Mouse (Mus musculus) stomach, postnatal 0 days (tissue): ENCODE results near the gene Sgk2. TPM values are rescaled to one million over a fixed set of nuclear protein-coding genes. Genes with fewer than 3 reads are reported as not detected.

ENCODE experiments used
- ATAC-seq: fragments of 200-750 bp; cut with Nextera tagmentation; 2 replicates; pipeline ENCODE4 v1.8.0; 2017; ENCODE audit not compliant: low FRiP score, low TSS enrichment
- DNase-seq: peaks from one replicate; pipeline ENCODE4 v3.0.0-alpha.2; 2016; ENCODE audit warnings: low spot score
- H3K27ac ChIP-seq: fragments of 300-500 bp; sonication (generic); replicated peaks from 2 replicates; pipeline ENCODE4 v1.5.1; 2014; ENCODE audit warnings: mild to moderate bottlenecking, control low read depth
- H3K27me3 ChIP-seq: fragments of 300-500 bp; sonication (generic); 2 replicates; pipeline ENCODE4 v1.6.1; 2014; ENCODE audit warnings: low read length; ENCODE audit not compliant: control insufficient read depth, insufficient read depth
- H3K36me3 ChIP-seq: fragments of 300-500 bp; sonication (generic); 2 replicates; pipeline ENCODE4 v1.6.1; 2014; ENCODE audit warnings: low read length, mixed read lengths; ENCODE audit not compliant: control insufficient read depth, insufficient read depth
- H3K4me1 ChIP-seq: fragments of 300-500 bp; sonication (generic); replicated peaks from 2 replicates; pipeline ENCODE4 v1.6.1; 2014; ENCODE audit warnings: antibody characterized with exemption; ENCODE audit not compliant: control insufficient read depth, insufficient read depth
- H3K4me2 ChIP-seq: fragments of 300-500 bp; sonication (generic); replicated peaks from 2 replicates; pipeline ENCODE4 v1.6.1; 2014; ENCODE audit warnings: low read depth, mild to moderate bottlenecking, control low read depth, moderate library complexity
- H3K4me3 ChIP-seq: fragments of 300-500 bp; sonication (generic); 2 replicates; pipeline ENCODE4 v1.5.1; 2014; ENCODE audit warnings: low read depth, low read length, control low read depth
- H3K9ac ChIP-seq: fragments of 300-500 bp; sonication (generic); 2 replicates; pipeline ENCODE4 v1.6.1; 2014; ENCODE audit warnings: mild to moderate bottlenecking, low read length, control low read depth, mixed read lengths
- H3K9me3 ChIP-seq: fragments of 300-500 bp; sonication (generic); 2 replicates; pipeline ENCODE4 v1.6.1; 2016; ENCODE audit warnings: low read length; ENCODE audit not compliant: control insufficient read depth
- CTCF ChIP-seq: IDR thresholded peaks from 2 replicates; pipeline ENCODE4 v1.5.1; 2016; ENCODE audit warnings: antibody characterized with exemption, low read depth, mild to moderate bottlenecking, moderate library complexity
- EP300 ChIP-seq: optimal IDR thresholded peaks from 2 replicates; pipeline ENCODE3; 2016; ENCODE audit warnings: antibody characterized with exemption
- whole genome bisulfite sequencing: fragments of 180-500 bp; shearing (Covaris S2); extraction: QIAGEN DNeasy Blood & Tissue Kit; methylation state at CpG from one replicate; pipeline ENCODE4 v1.1.7; 2014; 5-methylcytosine and 5-hydroxymethylcytosine counted together
- polyA plus RNA-seq: library from polyadenylated mRNA; unstranded; fragments of >200 nt; fragmentation: Nextera tagmentation; extraction: Ambion mirVana; gene quantifications from 2 replicates; pipeline ENCODE4 v1.2.1, GENCODE M21; 2015

Gene Sgk2
- polyA plus RNA-seq, 1 experiment from 2014 or later: 3.3 TPM

- no peak for DNase-seq
- Histone ChIP-seq H3K4me2 (peak overlapping the region; percentile 38), H3K27me3 (no peaks in the 10 kb centered on the region), H3K9me3 (no peaks in the 10 kb centered on the region), H3K4me3 (no peak overlapping the region), H3K36me3 (no peaks in the 10 kb centered on the region), H3K4me1 (peaks cover 3% of the 10 kb centered on the region; the same call in 1 of the 2 replicates), H3K27ac (no peak overlapping the region), H3K9ac (no peak overlapping the region)
- TF ChIP-seq EP300: no peak
- TF ChIP-seq CTCF: no peak
- WGBS: 69% methylated on average over 14 of the region's 14 CpGs
- 0 out of 2 replicates have a peak, but pooled peaks have one; percentile 3 for ATAC-seq
Measured at GRCm38 (mm10) chr2:162948221-162948620, 38.9 kb upstream of the Sgk2 start.

- no peaks in the 10 kb centered on the region for H3K27me3 ChIP-seq
- no peak overlapping the region for H3K27ac ChIP-seq
- no peak for TF ChIP-seq CTCF
- H3K9ac ChIP-seq: no peak overlapping the region
- DNase-seq (no peak), ATAC-seq (no peak)
- no peak overlapping the region for H3K4me2 ChIP-seq
- no peak overlapping the region for H3K4me3 ChIP-seq
- H3K9me3 ChIP-seq: no peaks in the 10 kb centered on the region
- H3K4me1 ChIP-seq: no peaks in the 10 kb centered on the region
- 97% methylated on average over 2 of the region's 2 CpGs for WGBS
- no peaks in the 10 kb centered on the region for H3K36me3 ChIP-seq
Measured at GRCm38 (mm10) chr2:162950776-162951175, 36.4 kb upstream of the Sgk2 start.

- WGBS: 92% methylated on average over 2 of the region's 2 CpGs
- TF ChIP-seq EP300 (no peak), CTCF (peak; percentile 56)
- no peak for ATAC-seq
- H3K4me3 ChIP-seq: no peak overlapping the region
- DNase-seq: no peak
- no peaks in the 10 kb centered on the region for H3K36me3 ChIP-seq
- H3K9me3 ChIP-seq: no peaks in the 10 kb centered on the region
- H3K27ac ChIP-seq: no peak overlapping the region
- H3K27me3 ChIP-seq: no peaks in the 10 kb centered on the region
- no peaks in the 10 kb centered on the region for H3K4me1 ChIP-seq
- H3K9ac ChIP-seq: no peak overlapping the region
- no peak overlapping the region for H3K4me2 ChIP-seq
Measured at GRCm38 (mm10) chr2:162956843-162957242, 30.3 kb upstream of the Sgk2 start.

- no peaks in the 10 kb centered on the region for H3K4me1 ChIP-seq
- H3K9ac ChIP-seq: no peak overlapping the region
- H3K27ac ChIP-seq: no peak overlapping the region
- H3K36me3 ChIP-seq: no peaks in the 10 kb centered on the region
- ATAC-seq (no peak), DNase-seq (no peak)
- H3K4me2 ChIP-seq: no peak overlapping the region
- H3K9me3 ChIP-seq: no peaks in the 10 kb centered on the region
- 55% methylated on average over 9 of the region's 10 CpGs for WGBS
- H3K27me3 ChIP-seq: no peaks in the 10 kb centered on the region
- H3K4me3 ChIP-seq: no peak overlapping the region
- no peak for TF ChIP-seq EP300
- TF ChIP-seq CTCF: no peak
Measured at GRCm38 (mm10) chr2:162961321-162961720, 25.8 kb upstream of the Sgk2 start.

GRCm38 (mm10) chr2:162966734-162967133, 20.4 kb upstream of the Sgk2 start:
- DNase-seq: no peak
- 81% methylated on average over 2 of the region's 2 CpGs for WGBS
- Histone ChIP-seq H3K27me3 (no peaks in the 10 kb centered on the region), H3K27ac (no peak overlapping the region), H3K9me3 (no peaks in the 10 kb centered on the region), H3K4me2 (no peak overlapping the region), H3K9ac (no peak overlapping the region), H3K4me1 (no peaks in the 10 kb centered on the region), H3K4me3 (no peak overlapping the region), H3K36me3 (no peaks in the 10 kb centered on the region)
- ATAC-seq: no peak
- TF ChIP-seq EP300 (no peak), CTCF (no peak)

GRCm38 (mm10) chr2:162968357-162968756, 18.8 kb upstream of the Sgk2 start:
- no peak for TF ChIP-seq EP300
- peak; percentile 84 for TF ChIP-seq CTCF
- H3K36me3 ChIP-seq: no peaks in the 10 kb centered on the region
- H3K27ac ChIP-seq: no peak overlapping the region
- H3K9ac ChIP-seq: no peak overlapping the region
- DNase-seq (peak; percentile 52), ATAC-seq (peak; percentile 10; the same call in 1 of the 2 replicates)
- no peak overlapping the region for H3K4me3 ChIP-seq
- H3K4me2 ChIP-seq: no peak overlapping the region
- H3K4me1 ChIP-seq: no peaks in the 10 kb centered on the region
- no peaks in the 10 kb centered on the region for H3K9me3 ChIP-seq
- H3K27me3 ChIP-seq: no peaks in the 10 kb centered on the region
- 8% methylated on average over 5 of the region's 5 CpGs for WGBS
